Mouse (Mus musculus) layer of hippocampus, adult 9-11 months (tissue): ENCODE data around the gene Ggcx.
A peak's percentile ranks its signal among the peaks of the same experiment; 100 is the strongest.
"Not testable (repeated sequence)": the region's sequence is repeated elsewhere in the genome, so short reads cannot be mapped to it uniquely, and the experiment has no call there.

Experiments
- DNase-seq: peaks from one replicate; pipeline ENCODE4 v3.0.0; 2022

Gene Ggcx

DNA sequence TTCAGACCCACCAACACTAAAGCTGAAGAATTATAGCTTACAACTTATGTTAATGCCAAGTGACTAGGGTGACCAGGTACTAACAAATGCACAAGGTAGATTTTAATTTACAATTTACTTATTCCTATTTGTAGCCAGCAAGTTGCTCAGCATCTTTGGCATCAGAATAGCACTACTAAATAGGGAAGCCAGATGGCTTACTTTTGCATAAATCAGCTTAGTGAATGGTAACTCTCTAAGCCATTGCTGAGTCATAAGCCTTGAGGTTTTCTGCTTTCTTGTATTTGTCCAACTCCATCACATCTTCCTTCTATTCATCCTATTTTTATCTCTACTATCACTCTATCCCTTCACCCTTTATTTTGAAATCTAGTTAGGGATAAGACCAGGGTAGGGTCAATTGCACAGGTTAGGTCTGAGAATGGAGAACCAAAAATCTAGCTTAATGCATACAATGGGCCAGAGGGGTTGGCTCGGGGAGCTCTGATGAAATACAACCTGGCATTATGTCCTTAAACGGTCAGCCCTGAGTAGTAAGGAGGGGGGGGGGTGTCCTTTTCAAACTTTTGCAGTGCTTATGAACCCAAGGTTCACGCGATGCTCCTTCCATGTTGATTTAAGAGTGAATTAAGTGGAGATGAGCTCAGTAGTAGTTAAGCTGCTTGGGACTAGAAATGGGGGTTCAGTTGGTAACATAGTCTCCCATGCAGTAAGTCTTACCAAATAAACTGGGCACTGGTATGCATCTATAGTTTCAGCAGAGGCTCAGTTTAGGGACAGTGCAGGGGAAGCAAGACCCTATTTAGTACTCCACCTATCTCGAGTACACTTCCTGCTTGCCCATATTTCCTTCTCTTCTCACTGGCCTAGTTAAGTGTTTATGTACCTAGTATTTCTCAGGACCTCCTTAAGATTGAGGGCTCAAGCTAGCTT, 17.1 kb downstream of the Ggcx start:
- no peak for DNase-seq

DNA sequence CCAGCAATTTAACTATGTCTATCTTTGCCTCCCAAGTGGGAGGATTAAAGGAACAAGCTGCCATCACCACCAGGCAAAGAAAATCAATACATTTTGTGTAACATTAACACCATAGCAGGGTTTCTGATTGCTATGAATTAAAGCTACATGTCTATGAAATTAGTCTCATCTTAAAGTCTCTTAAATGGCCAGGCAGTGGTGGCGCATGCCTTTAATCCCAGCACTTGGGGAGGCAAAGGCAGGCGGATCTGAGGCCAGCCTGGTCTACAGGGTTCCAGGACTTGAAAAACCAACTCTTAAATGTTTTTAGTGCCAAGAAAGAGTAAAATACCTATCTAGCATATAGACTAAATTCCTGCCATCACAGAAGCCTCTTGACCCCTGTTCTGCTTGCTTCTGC, 18.0 kb downstream of the Ggcx start:
- DNase-seq = no peak

DNA sequence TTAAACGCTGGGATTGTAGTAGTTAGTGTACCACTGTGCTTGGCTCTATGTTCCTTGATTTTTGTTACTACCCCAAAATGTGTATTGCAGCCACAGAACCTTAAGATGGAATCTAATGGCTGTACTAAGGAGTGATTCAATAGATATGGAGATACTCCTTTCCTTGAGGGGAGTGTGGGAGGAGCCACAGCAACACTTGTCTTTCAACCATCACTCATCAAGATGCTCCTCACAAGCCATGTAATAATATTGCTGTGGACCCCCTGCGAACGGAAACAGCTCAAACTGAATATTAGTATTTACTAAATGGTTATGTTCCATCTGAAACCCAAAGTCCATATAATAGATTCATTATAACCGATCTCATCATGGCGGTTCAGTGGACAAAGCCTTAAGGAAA, 24.1 kb downstream of the Ggcx start:
- DNase-seq = no peak

DNA sequence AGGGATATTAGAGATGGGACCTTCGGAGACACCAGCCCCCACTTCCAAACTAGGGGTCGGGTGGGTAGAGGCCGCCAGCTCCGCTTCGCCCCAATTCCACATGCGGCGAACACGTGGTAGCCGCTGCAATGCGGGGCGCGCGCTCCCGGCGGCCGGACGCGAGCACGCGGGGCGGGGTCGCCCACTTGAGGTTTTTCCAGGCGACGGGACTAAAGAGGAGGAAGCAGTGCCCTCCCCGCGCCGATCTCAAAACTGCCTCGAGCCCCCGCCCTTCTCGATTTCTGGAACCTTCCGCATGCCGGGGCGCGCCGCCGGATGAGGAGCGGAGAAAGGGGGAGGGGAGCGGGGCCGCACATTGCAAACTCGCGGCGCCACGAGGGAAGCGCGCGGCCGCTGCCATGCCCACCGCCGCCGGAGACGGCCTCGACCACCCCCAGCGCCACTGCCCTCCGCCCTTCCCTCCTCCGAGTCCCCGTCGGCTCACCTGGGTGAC, 24.8 kb downstream of the Ggcx start:
- peak; percentile 94 for DNase-seq

DNA sequence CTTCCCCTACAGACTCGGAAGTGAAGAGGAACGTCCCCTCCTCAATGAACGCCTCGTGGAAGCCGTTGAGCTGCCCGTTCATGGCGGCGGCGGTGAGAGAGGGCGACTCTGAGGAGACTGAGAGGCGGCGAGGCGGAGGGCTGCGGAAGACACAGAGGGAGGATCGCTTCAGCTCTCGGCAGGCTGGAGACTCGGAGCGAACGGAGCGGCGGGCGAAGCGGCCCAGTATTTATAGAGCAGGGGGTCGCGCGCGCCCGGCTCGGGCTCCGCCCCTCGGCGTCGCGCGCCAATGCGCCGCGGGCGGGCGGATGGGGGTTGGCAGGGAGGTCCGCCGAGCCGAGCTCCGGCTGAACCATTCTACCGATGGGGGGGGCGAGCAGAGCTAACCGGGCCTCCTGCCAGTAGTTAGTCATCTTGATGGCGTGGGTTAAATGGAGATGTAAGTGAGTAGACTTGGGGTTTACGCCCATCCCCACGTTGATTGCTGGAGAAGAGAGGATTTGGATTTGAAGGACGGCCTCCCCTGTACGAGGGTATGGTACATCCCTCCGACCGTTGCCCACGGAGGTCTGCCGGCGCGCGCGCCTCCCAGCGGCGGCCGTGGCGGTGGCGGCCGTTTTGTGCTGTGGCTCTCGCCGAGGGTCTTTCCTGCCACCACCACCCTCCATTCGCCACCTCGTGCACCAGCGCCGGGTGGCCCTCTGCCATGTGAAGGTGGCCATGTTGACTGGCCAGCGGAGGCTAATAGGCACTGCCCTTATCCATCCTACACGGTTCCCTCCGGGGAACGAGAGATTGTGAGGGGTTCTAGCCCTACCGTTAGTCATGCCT, 25.5 kb downstream of the Ggcx start, which contains the start of gene Mat2a:
Gene Mat2a (minus strand): TSS at position 204 of the 831 bp plus-strand sequence.
- DNase-seq = peak; percentile 96

DNA sequence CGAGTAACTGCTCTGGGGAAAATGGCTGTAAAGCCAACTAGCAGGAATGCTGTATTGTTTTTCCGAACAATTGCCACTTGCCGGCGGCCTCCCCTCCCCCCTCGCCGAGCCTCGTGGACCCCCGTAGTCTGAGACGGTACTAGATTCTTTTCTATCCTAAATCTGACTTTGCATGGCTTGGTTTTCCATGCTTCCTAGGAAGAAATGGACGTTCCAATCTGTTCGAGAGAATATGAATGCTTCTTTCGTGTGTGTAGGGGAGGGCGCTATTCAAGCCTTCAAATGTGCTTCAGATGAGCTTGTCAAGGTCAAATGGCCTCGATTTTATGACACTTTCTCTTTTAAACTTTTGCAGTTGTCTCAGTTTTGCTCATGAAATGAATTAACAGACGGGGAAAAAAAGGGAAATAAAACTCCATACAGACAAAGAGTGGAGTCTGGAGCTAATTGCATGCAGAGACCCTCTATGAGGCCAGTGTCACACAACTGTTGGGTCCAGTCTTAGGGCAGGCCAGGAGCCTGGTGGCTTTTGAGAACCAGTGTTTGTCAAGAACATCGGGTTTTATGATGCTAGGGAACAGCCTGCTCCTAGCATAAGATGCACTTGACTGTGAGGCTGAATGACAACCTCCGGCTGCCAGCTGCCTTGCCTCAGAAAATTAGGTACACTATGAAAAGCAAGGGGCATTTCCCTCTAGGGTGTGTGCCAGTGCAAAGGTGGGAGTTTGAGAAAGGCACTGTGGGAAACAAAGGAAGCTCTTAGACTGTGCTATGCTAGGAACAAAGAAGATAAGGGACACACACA, 26.3 kb downstream of the Ggcx start:
- DNase-seq = peak; percentile 36

DNA sequence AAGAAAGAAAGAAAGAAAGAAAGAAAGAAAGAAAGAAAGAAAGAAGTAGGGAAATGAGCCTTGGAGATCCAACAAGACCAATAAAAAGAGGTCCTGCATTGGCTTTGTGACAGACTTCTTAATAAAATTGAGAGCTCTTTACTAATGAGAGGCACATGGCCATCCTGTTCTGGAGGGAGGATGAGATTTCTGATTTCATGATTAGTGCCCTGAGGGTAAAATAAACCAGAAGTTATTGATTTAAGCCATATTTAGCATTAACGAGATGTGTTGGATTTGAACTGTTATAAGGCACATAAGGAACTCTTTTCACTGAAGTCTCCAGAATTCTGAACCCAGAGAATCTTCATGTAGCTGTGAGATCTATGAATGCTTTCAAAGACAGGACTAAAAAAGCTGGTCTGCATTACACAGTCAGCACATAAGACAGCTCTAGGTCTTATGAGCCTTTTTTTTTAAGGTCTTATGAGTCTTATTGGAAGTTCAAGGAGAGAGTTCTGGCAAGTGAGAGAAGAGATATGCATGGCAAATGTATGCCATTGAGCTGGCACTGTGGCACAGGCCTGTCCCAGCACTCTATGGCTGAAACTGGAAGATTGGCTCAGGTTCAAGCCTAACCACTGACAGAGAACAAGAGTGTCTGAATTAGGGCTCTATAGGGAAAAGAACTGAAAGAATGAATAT, 29.0 kb downstream of the Ggcx start:
- DNase-seq = no peak

DNA sequence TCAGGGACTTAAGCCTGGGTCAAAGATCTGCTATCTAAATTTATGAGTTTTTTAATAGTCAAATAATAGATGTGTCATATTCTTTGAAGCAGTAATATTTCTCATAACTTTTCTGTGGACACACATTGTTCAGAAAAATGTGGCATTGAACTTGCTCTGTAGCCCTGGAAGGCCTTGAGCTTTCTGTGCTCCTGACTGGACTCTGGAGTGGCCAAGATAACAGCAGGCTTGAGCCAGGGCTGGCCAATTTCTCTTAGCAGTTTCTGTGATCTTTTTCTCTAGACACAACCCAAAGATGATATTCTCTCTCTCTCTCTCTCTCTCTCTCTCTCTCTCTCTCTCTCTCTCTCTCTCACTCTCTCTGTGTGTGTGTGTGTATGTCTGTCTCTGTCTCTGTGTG, 30.9 kb downstream of the Ggcx start:
- DNase-seq = no peak

DNA sequence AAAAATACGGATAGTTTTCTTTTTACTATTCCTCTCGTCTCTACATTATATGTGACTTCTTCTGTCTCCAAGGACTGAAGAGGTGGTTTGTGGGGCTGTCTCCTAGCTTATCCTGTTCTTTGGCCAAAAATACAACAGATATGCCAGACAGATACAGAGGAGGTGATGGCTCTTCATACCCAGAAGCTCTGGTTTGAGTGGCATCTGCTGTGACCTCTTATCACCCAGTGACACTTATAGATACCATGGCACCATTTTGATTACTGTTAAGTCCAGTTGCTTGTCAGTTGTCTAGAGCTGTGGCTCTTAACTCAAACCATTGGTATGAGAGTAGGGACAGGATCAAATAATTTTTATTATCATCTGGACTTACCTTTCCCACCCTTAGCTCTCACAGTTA, 33.4 kb downstream of the Ggcx start:
- no peak for DNase-seq

DNA sequence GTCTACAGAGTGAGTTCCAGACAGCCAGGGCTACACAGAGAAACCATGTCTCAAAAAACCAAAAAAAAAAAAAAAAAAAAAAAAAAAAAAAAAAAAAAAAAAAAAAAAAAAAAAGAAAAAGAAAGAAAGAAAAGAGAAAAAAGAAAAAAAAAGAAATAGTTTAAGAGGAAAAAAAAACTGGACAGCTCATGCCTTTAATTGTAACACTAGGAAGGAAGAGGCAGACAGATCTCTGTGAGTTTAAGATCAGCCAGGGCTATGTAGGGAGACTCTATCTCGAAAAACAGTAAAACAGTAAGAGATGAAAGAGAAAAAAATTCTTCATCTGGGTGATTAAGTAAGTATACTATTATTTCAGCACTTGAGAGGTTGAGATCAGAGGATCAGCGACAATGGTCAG, 37.7 kb downstream of the Ggcx start:
- not testable (repeated sequence) for DNase-seq

DNA sequence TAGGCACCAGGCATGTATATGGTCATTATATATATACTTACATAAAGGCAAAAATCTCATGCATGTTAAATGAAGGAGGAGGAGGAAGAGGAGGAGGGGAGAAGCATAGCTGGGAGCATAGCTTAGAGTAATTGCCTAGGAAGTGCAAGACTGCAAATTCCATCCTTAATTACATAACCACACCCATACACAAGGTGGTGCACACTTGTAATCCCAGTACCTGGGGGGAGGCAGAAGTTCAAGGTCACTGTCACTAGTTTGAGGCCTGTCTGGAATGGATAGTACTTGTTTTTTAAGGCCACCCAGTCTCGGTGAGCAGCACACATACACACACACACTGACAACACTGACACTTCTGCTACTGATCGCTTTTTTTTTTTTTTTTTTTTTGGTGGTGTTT, 38.2 kb downstream of the Ggcx start:
- no peak for DNase-seq

DNA sequence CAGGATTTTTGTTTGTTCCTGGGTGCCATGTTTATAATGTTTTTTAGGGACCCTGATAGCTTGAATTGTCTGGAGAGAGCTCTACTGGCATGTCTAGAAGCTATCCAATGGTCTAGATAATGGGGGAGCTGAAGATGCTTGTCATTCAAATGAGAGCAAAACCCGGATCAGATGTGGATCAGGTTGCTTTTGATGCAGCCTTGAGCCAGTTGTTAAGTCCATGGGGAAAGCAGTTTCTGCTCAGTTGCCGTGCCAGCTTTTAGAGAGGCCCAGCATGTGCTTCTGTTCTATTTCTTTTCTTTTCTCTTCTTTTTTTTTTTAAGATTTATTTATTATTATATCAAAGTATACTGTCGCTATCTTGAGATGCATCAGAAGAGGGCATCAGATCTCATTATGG, 39.5 kb downstream of the Ggcx start:
- DNase-seq = no peak

DNA sequence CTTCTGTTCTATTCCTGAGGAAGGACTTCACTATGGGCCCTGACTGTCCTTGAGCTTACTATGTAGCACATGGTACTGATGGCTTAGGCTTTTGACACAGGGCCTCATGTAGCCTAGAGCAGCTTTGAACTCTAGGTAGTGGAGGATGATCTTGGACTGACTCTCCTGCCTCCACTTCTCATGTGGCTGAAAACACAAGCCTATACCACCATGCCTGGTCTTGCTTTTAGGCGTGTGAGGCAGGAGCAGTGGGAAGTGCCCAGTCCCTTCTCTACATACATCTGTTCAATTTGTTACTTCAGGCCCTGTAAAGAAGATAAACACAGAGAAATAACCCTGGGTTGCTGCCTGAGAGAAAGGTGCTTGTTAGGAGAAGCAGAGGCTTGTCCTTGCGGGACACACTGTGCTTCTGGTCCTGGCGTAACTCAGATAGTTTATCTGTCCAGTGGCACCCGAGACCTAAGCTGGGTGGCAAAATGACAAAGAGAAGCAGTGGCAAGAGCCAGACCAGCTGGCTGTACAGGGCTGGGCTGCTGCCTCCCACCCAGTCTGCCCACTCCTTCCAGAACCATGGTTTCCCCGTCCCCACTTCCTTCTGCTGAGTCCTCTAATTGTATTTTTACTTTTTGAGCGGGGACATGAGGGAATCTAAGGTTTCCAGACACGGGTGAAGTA, 40.1 kb downstream of the Ggcx start:
- peak; percentile 34 for DNase-seq

DNA sequence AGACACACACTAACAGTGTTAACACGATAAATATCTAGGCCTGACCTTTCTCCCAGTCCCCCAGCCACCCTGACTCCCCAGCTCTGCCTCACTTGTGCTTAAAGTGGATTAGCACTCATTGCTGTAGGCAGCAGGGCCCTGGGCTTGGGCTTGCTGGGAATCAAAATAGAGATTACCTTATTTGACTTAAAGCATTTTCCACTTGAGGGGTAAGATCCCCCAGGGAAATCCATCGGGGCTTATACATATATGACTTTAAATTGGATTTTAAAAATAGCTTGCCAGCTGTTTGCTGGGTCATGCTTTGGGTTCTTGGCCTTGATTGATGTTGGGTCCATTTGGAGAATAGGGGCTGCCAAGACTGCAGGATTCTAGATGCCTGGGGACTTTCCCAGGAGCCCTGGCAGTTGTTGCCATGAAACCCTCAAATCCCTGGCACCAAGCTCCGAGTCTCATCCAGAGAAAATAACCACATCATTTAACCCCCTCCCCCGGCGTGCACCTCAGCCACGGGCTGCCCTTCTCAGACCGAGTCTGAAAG, 40.8 kb downstream of the Ggcx start:
- peak; percentile 55 for DNase-seq

DNA sequence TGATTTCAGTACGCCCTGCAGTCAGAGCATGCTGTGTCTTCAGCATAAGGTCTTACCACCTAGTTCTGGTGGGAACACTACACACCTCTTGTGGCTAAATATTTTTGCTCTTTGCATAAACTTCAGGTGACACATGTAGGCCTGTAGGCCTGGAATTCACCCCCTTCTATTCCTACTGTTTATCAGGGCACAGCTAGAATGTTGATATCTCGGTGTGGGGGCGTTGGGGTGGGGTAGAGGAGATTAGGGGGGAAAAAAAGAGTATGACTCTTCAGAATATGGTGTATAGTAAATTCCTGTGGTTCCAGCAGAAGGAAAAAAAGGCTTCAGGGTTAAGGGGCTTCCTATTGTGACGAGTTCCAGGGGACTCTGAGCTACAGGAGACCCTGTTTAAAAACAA, 42.5 kb downstream of the Ggcx start:
- DNase-seq = no peak

DNA sequence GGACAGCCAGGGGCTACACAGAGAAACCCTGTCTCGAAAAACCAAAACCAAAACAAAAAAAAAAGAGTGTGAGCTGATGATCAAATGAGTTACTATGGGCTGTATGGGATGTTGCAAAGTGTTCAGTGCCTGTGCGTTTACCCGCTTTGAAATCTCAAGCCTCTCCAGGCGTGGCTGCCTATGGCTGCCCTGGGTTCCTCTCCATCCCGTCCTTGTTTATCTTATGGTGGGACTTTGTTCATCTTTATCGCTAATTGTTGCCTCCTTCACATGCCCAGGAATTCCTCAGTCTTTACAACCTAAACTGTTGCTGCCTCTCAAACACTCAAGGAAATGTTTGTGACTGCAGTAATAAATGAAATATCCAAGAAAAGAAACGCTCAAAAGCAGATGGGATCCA, 44.3 kb downstream of the Ggcx start:
- no peak for DNase-seq

DNA sequence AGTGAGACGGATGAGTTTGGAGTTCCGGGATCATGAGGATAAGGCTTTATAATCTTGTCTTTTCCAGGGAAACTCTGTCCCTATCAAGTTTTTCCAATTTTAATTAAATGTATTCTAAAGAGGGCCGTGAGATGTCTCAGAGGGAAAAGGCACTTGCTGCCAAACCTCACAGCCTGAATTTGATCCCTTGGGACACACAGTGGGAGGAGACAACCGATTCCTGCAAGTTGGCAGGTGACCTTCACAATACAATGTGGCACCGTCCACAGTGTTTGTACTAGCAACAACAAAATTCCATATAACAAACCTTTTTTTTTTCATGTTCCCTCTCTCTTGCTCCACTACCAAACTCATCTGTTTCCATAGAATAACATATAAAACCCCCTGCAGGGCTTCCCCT, 44.8 kb downstream of the Ggcx start:
- no peak for DNase-seq

DNA sequence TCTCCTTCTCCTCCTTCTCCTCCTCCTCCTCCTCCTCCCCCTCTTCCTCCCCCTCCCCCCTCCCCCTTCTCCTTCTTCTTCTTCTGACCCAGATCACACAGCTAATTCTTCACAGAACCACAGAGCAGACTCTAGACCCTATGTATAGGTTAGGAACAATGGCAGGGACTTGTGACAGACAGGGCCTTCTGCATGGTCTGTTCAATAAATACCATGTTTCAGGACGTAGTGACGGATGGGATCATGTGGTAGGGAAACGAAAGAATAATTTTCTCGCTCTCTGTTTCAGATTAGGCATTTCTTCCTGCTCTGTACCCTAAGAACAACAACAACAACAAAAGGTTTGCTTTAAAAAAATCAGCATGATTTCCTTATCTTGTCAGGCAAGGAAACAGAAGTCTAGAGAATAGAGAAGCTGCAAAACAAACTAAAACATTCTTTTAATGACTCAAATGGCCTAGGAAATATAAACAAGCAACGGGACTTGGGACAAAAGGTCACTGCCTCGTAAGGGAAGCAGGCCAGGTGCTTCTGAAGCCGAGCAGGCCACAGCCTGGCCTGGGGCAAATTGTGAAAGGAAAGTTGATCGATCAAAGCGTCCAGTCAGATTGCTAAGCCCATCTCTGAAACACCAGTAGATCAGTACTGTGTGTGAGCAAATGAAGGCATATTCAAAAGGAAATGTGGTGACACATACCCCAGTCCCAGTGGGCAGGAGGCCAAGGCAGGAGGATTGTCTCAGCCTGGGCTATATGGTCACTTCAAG, 46.1 kb downstream of the Ggcx start:
- DNase-seq = no peak

DNA sequence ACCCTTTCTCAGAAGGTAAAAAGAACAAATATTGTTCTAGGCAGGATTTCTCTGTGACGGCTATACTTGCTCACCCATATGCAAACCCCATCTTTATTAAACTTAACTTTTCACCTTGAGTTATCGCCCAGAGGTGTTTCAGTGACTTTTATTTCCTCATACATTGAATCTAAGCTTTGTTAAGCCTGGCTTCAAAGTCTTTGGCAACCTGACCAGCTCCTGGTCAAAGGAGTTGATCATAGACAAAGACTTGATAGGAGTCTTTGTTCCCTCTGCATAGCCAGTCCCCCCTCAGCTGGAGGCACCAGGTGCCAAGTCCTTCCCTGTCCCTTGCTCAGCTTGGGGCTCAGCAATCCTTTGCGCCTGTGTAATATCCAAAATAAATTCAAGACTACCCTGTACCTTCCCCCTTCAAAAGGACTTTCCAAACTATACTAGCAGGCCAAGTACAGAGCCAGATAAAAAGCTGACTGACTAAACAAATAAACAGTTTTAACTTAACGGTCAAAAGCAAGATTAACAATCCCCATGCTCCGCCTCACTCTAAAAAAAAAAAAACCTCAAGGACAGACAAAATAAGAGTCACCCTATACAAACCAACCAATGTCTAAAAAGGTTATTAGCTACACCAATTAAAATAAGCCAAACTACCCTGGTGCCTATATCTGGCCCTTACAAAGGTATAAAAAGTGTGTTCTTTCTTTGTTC, 48.6 kb downstream of the Ggcx start:
- not testable (repeated sequence) for DNase-seq
